Mouse (Mus musculus): Measurements from ENCODE around the gene Id1. TPM values are rescaled to one million over a fixed set of nuclear protein-coding genes. Genes with fewer than 3 reads are reported as not detected.

Gene Id1
- polyA plus RNA-seq, 1 experiment, result 67.7 TPM

DNA sequence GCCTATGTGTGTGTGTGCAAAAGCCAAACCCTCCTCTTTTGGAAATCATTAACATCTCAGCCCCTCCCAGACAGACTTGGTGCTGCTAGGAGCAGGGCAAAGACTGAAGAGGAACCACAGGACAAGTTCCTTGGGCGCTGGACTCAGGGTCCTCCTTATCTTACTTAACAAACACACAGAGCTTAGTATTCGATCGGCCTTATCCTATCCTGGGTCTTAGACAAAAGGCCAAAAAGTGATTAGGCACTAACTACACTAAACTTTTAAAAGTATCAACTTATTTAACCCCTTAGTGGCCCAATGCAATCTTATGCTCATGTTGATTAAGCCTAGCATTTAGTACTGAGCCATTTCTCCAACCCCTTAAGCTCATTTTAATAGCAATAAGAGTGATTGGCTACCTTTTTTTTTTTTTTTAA, 3.8 kb downstream of the Id1 start:
- H3K4me1 ChIP-seq (ENCODE audit: control insufficient read depth, insufficient read depth, low read length), result peaks cover 4% of the 10 kb centered on the region; the same call in 1 of the 2 replicates
- no peak for TF ChIP-seq CTCF (IDR thresholded peaks at IDR 0.05; ENCODE audit: borderline replicate concordance, insufficient read depth, low read length)
- no peak for TF ChIP-seq POLR2A (IDR thresholded peaks at IDR 0.05; ENCODE audit: low read depth, low read length)
- no peak overlapping the region for H3K4me3 ChIP-seq (ENCODE audit: insufficient read depth, low read length)
- H3K27ac ChIP-seq (ENCODE audit: insufficient read depth, low read length), result peak overlapping the region; percentile 79

DNA sequence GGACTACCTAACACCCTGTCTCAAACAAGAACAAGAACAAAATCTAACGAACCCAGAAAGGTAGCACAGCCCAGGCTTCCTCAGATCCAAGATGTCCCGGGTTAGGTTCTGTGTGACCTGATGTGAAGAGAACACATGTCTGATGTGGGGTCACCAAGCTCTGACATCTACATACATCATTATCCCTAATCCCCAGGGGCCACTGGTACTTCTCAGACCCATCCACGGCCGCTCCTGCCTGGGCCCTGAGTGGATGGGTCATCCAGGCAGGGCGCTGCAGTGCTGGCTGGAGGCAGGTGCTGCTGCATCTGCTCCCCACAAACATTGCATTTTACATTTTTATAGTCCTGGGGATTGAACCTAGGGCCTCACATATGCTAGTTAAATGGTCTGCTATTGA, 4.4 kb downstream of the Id1 start:
- no peak for TF ChIP-seq POLR2A (IDR thresholded peaks at IDR 0.05; ENCODE audit: low read depth, low read length)
- TF ChIP-seq CTCF (IDR thresholded peaks at IDR 0.05; ENCODE audit: borderline replicate concordance, insufficient read depth, low read length), result no peak
- Histone ChIP-seq H3K27ac (ENCODE audit: insufficient read depth, low read length) (no peak overlapping the region), H3K4me1 (ENCODE audit: control insufficient read depth, insufficient read depth, low read length) (peaks cover 4% of the 10 kb centered on the region; the same call in 1 of the 2 replicates), H3K4me3 (ENCODE audit: insufficient read depth, low read length) (no peak overlapping the region)

DNA sequence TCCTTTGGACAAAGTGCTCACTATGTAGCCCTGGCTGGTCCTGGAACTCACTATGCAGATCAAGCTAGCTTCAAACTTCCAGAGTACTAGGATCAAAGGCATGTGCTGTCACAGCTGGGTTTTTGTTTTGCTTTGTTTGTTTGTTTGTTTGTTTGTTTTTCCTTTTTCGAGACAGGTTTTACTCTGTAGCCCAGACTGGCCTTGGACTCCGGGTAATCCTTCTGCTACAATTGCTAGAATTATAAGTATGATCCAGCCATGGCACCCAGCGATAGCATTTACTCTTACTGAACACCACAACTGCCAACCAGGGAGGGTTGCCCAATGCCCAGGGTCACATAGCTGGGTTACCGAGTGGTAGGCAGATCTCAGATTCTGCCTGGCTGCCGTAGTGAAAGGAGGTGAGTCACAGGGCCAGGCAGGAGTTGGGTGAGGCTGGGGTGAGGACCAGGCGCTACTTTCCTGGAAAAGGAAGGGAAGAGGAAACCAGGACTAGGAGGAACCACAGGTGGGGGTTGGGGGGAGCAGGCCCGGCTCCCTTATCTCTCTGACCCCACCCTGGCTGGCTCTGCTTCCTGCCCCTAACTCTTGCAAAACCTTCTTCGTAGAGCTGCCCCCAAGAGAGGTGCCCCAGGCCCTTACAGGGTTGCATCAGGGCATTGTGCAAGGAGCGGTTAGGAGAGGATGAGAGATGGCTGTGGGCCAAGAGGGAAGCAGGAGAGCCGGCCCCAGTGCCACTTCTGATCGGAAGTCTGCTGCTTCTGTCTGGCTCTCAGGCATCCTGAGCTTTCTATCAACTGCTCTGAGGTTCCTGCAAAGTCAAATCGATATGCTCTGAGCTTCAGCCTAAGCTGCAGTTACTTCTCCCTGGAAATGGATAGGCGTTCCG, 5.3 kb downstream of the Id1 start:
- Histone ChIP-seq H3K4me3 (ENCODE audit: insufficient read depth, low read length) (no peak overlapping the region), H3K4me1 (ENCODE audit: control insufficient read depth, insufficient read depth, low read length) (peaks cover 4% of the 10 kb centered on the region; the same call in 1 of the 2 replicates), H3K27ac (ENCODE audit: insufficient read depth, low read length) (peak overlapping the region; percentile 32)
- TF ChIP-seq CTCF (IDR thresholded peaks at IDR 0.05; ENCODE audit: borderline replicate concordance, insufficient read depth, low read length), result no peak
- no peak for TF ChIP-seq POLR2A (IDR thresholded peaks at IDR 0.05; ENCODE audit: low read depth, low read length)

DNA sequence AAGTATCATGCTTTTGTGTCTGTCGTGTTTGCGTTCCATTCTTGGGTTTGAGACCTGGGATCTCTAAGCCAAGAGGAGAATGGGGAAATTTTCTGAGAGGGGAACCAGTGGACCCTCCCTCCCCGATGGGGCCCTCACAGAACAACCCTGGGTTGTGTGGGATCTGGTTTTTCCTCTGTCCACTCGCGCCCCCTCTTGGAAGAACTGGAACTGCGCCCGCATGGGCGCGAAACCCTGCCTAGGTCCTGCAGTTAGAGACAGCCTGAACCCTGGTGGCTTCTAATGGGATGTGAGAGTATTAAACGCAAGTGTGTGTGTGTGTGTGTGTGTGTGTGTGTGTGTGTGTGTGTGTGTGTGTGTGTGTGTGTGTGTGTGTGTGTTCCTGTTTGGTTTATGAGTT, 6.4 kb downstream of the Id1 start:
- peak overlapping the region; percentile 32; the same call in 1 of the 2 replicates for H3K27ac ChIP-seq (ENCODE audit: insufficient read depth, low read length)
- no peak overlapping the region for H3K4me3 ChIP-seq (ENCODE audit: insufficient read depth, low read length)
- peaks cover 4% of the 10 kb centered on the region; the same call in 1 of the 2 replicates for H3K4me1 ChIP-seq (ENCODE audit: control insufficient read depth, insufficient read depth, low read length)
- TF ChIP-seq CTCF (IDR thresholded peaks at IDR 0.05; ENCODE audit: borderline replicate concordance, insufficient read depth, low read length), result no peak

DNA sequence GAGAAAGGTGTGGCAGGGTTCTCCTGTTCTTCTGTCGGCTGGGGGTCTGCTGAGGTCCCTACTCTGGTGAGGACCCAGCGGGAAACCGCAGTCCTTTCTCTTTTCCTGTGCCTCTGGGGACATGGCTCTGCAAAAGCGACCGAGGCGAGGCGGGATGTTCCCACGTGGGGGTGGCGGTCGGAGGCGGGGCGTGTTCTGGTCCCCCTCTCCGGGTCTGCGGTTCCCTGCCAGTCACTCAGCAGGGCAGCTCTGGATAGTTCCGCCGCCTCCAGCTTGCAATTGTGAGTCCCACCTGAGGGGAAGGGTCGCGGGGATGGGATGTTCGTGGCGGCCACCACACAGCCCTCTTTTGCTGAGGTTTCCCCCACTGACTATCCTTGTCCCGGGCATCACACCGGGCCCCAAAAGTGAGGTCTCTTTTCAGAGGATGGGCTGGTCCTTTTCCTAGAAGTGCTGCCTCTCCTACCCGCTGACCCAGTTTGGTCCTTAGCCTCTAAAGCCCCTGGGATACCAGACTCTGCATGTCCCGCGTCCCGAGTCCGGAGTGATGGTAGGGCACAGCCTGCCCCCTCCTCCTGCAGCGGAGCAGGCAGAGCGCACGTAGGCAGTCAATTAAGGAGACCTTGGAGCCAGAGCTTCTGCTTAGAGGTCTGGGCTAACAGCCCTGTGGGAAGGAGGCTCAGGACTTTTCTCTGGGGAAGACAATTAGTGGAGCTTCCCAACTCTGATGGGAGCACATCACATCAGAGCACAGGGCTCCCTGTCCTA, 18.1 kb downstream of the Id1 start, which contains the start of gene Cox4i2:
Gene Cox4i2, plus strand, starts transcription at position 230 of the 768 bp plus-strand sequence.
- Histone ChIP-seq H3K27ac (ENCODE audit: insufficient read depth, low read length) (no peak within 1 kb of the TSS), H3K4me1 (ENCODE audit: control insufficient read depth, insufficient read depth, low read length) (no peaks in the 10 kb centered on the region; the same call in 1 of the 2 replicates), H3K4me3 (ENCODE audit: insufficient read depth, low read length) (no peak within 1 kb of the TSS)
- TF ChIP-seq CTCF (IDR thresholded peaks at IDR 0.05; ENCODE audit: borderline replicate concordance, insufficient read depth, low read length) (no peak), POLR2A (IDR thresholded peaks at IDR 0.05; ENCODE audit: low read depth, low read length) (no peak)

GRCm38 (mm10) chr2:152756474-152757393, 20.7 kb downstream of the Id1 start:
- Histone ChIP-seq H3K4me1 (ENCODE audit: control insufficient read depth, insufficient read depth, low read length) (no peaks in the 10 kb centered on the region; the same call in 1 of the 2 replicates), H3K4me3 (ENCODE audit: insufficient read depth, low read length) (no peak overlapping the region)
- TF ChIP-seq POLR2A (IDR thresholded peaks at IDR 0.05; ENCODE audit: low read depth, low read length), result no peak
- no peak for TF ChIP-seq CTCF (IDR thresholded peaks at IDR 0.05; ENCODE audit: borderline replicate concordance, insufficient read depth, low read length)

GRCm38 (mm10) chr2:152757478-152757877, 21.4 kb downstream of the Id1 start:
- Histone ChIP-seq H3K27ac (ENCODE audit: insufficient read depth, low read length) (no peak overlapping the region), H3K4me3 (ENCODE audit: insufficient read depth, low read length) (no peak overlapping the region), H3K4me1 (ENCODE audit: control insufficient read depth, insufficient read depth, low read length) (no peaks in the 10 kb centered on the region; the same call in 1 of the 2 replicates)
- TF ChIP-seq CTCF (IDR thresholded peaks at IDR 0.05; ENCODE audit: borderline replicate concordance, insufficient read depth, low read length) (no peak), POLR2A (IDR thresholded peaks at IDR 0.05; ENCODE audit: low read depth, low read length) (no peak)

More at GRCm38 (mm10) chr2:152756474-152757393, 20.7 kb downstream of the Id1 start:
- no peak overlapping the region for H3K27ac ChIP-seq (ENCODE audit: insufficient read depth, low read length)

GRCm38 (mm10) chr2:152758351-152758750, 22.3 kb downstream of the Id1 start:
- H3K4me1 ChIP-seq (ENCODE audit: control insufficient read depth, insufficient read depth, low read length), result no peaks in the 10 kb centered on the region; the same call in 1 of the 2 replicates
- H3K27ac ChIP-seq (ENCODE audit: insufficient read depth, low read length), result no peak overlapping the region
- no peak overlapping the region for H3K4me3 ChIP-seq (ENCODE audit: insufficient read depth, low read length)
- TF ChIP-seq CTCF (IDR thresholded peaks at IDR 0.05; ENCODE audit: borderline replicate concordance, insufficient read depth, low read length), result no peak
- TF ChIP-seq POLR2A (IDR thresholded peaks at IDR 0.05; ENCODE audit: low read depth, low read length), result no peak

GRCm38 (mm10) chr2:152763310-152763709, 27.3 kb downstream of the Id1 start:
- TF ChIP-seq CTCF (IDR thresholded peaks at IDR 0.05; ENCODE audit: borderline replicate concordance, insufficient read depth, low read length) (no peak), POLR2A (IDR thresholded peaks at IDR 0.05; ENCODE audit: low read depth, low read length) (no peak)
- H3K4me1 ChIP-seq (ENCODE audit: control insufficient read depth, insufficient read depth, low read length), result peaks cover 3% of the 10 kb centered on the region; the same call in 1 of the 2 replicates
- H3K27ac ChIP-seq (ENCODE audit: insufficient read depth, low read length), result no peak overlapping the region
- no peak overlapping the region for H3K4me3 ChIP-seq (ENCODE audit: insufficient read depth, low read length)

Measured in embryonic fibroblast, embryonic 13.5 days (primary cell).